Mouse (Mus musculus) midbrain, embryonic 13.5 days (tissue): ENCODE measurements around the gene Akap12. TPM values are rescaled to one million over a fixed set of nuclear protein-coding genes. Genes with fewer than 3 reads are reported as not detected.

Source experiments
- ATAC-seq: fragments of 200-750 bp; cut with Nextera tagmentation; 2 replicates; pipeline ENCODE4 v1.8.0; 2017; ENCODE audit warnings: mild to moderate bottlenecking, moderate TSS enrichment, moderate library complexity
- H3K27ac ChIP-seq: fragments of 300-500 bp; sonication (generic); 2 replicates; pipeline ENCODE4 v1.5.1; 2015; ENCODE audit warnings: inconsistent platforms, mild to moderate bottlenecking, moderate library complexity
- H3K27me3 ChIP-seq: fragments of 300-500 bp; sonication (generic); 2 replicates; pipeline ENCODE4 v1.6.1; 2015; ENCODE audit warnings: mild to moderate bottlenecking, inconsistent platforms
- H3K36me3 ChIP-seq: fragments of 300-500 bp; sonication (generic); 2 replicates; pipeline ENCODE4 v1.6.1; 2015; ENCODE audit warnings: mild to moderate bottlenecking, inconsistent platforms
- H3K4me1 ChIP-seq: fragments of 300-500 bp; sonication (generic); replicated peaks from 2 replicates; pipeline ENCODE4 v1.6.1; 2015; ENCODE audit warnings: inconsistent platforms
- H3K4me2 ChIP-seq: fragments of 300-500 bp; sonication (generic); replicated peaks from 2 replicates; pipeline ENCODE4 v1.6.1; 2015; ENCODE audit warnings: moderate library complexity, mild to moderate bottlenecking, inconsistent platforms
- H3K4me3 ChIP-seq: fragments of 300-500 bp; sonication (generic); replicated peaks from 2 replicates; pipeline ENCODE4 v1.5.1; 2015; ENCODE audit warnings: mild to moderate bottlenecking, inconsistent platforms
- H3K9ac ChIP-seq: fragments of 300-500 bp; sonication (generic); replicated peaks from 2 replicates; pipeline ENCODE4 v1.6.1; 2015; ENCODE audit warnings: mild to moderate bottlenecking, inconsistent platforms
- H3K9me3 ChIP-seq: fragments of 300-500 bp; sonication (generic); 2 replicates; pipeline ENCODE4 v1.6.1; 2016; ENCODE audit warnings: mild to moderate bottlenecking, inconsistent platforms
- WGBS: fragments of 180-500 bp; shearing (Covaris S2); methylation state at CpG from one replicate; pipeline ENCODE4 v1.1.7; 2015; 5-methylcytosine and 5-hydroxymethylcytosine counted together
- polyA plus RNA-seq: library from polyadenylated mRNA; unstranded; fragments of >200 nt; fragmentation: Nextera tagmentation; extraction: Ambion mirVana; gene quantifications from 2 replicates; pipeline ENCODE4 v1.2.1, GENCODE M21; 2015

Akap12 gene
- polyA plus RNA-seq, 1 experiment from 2014 or later: 30.0 TPM

DNA sequence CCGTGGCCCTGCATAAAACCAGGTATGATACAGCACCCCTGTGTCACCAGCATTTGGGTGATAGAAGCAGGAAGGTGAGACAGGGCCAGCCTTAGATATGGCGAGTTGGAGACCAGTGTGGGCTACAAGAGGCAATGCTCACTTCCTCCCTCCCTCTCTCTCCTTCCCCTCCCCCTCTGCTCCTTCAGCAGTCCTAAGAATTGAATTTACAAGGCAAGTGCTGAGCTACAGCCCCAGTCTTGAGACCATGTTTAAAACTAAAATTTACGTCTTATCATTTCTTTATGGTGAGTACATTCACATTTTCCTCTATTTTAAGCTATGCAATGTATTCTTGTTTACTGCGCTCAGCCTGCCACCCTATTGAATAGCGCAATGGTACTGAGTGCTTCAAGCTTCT lies 5.3 kb upstream of the Akap12 start:
- Histone ChIP-seq H3K36me3 (no peaks in the 10 kb centered on the region), H3K9ac (no peak overlapping the region), H3K4me3 (no peak overlapping the region), H3K9me3 (no peaks in the 10 kb centered on the region), H3K27ac (no peak overlapping the region), H3K4me2 (no peak overlapping the region), H3K27me3 (no peaks in the 10 kb centered on the region), H3K4me1 (peaks cover 8% of the 10 kb centered on the region)
- 69% methylated on average over 5 of the region's 5 CpGs for WGBS
- no peak for ATAC-seq

GRCm38 (mm10) chr10:4261359-4261952 lies 4.7 kb upstream of the Akap12 start:
- WGBS: 76% methylated on average over 9 of the region's 9 CpGs
- H3K36me3 ChIP-seq: no peaks in the 10 kb centered on the region
- H3K9ac ChIP-seq: no peak overlapping the region
- no peak overlapping the region for H3K4me2 ChIP-seq
- no peak overlapping the region for H3K4me3 ChIP-seq
- no peak for ATAC-seq
- no peak overlapping the region for H3K27ac ChIP-seq
- H3K27me3 ChIP-seq: no peaks in the 10 kb centered on the region
- peaks cover 10% of the 10 kb centered on the region for H3K4me1 ChIP-seq
- H3K9me3 ChIP-seq: no peaks in the 10 kb centered on the region

DNA sequence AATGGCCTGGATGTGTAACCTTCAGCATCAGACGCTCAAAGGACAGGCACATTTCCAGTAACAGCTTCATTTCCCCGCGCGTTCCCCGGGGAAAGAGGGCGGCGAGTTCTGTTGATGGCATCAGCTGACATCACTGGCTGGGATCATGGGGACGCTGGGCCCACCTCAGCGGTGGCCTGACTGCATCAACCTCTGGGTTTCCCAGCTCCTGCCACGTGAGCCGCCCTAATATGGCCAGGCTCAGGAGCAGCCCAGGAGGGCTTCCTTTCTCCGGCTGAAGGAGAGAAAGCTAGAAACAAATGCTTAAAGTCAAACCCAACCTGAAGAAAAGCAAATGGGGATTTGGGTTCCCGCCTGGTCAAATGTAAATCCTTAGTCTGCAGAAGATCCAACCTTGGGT lies 539 bp upstream of the Akap12 start:
- Histone ChIP-seq H3K9ac (peak overlapping the region; percentile 79), H3K4me1 (peaks cover 18% of the 10 kb centered on the region), H3K27me3 (no peaks in the 10 kb centered on the region), H3K36me3 (no peaks in the 10 kb centered on the region), H3K9me3 (no peaks in the 10 kb centered on the region), H3K4me3 (peak overlapping the region; percentile 76), H3K4me2 (peak overlapping the region; percentile 88), H3K27ac (peak overlapping the region; percentile 70)
- WGBS: 2% methylated on average over 13 of the region's 13 CpGs
- peak; percentile 84 for ATAC-seq

DNA sequence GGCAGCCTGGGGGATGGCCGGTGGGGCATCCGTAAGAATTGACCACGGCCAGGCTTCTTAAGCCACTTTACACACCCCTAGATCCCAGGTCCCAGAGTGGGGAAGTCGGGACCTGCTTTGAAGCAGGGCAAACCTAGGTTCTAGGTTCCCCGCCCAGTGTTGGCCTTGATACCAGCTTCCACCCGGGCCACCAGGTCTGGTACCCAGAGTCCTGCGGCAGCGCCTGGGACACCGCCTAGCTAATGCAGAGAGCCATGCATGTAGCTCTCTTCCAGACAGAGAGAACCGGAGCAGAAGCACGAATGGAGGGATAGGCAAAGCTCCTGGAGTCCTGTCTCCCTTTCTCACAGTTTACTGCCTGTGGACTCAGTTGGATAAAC lies 741 bp downstream of the Akap12 start:
- Histone ChIP-seq H3K4me1 (peaks cover 18% of the 10 kb centered on the region), H3K27ac (peak overlapping the region; percentile 70), H3K27me3 (no peaks in the 10 kb centered on the region), H3K36me3 (no peaks in the 10 kb centered on the region), H3K9me3 (no peaks in the 10 kb centered on the region), H3K9ac (peak overlapping the region; percentile 79), H3K4me2 (peak overlapping the region; percentile 88), H3K4me3 (peak overlapping the region; percentile 76)
- ATAC-seq: peak; percentile 66
- WGBS: 2% methylated on average over 11 of the region's 11 CpGs

GRCm38 (mm10) chr10:4267481-4267880 lies 1.3 kb downstream of the Akap12 start:
- Histone ChIP-seq H3K9ac (no peak overlapping the region), H3K27me3 (no peaks in the 10 kb centered on the region), H3K4me3 (peak overlapping the region; percentile 76), H3K27ac (no peak overlapping the region), H3K4me2 (peak overlapping the region; percentile 88), H3K4me1 (peaks cover 18% of the 10 kb centered on the region), H3K36me3 (no peaks in the 10 kb centered on the region), H3K9me3 (no peaks in the 10 kb centered on the region)
- ATAC-seq: no peak
- WGBS: 87% methylated on average over 7 of the region's 7 CpGs

GRCm38 (mm10) chr10:4268140-4268539 lies 2.0 kb downstream of the Akap12 start:
- no peaks in the 10 kb centered on the region for H3K36me3 ChIP-seq
- H3K27ac ChIP-seq: no peak overlapping the region
- no peak for ATAC-seq
- 98% methylated on average over 7 of the region's 7 CpGs for WGBS
- H3K4me3 ChIP-seq: no peak overlapping the region
- H3K9me3 ChIP-seq: no peaks in the 10 kb centered on the region
- H3K4me2 ChIP-seq: peak overlapping the region; percentile 88
- H3K4me1 ChIP-seq: peaks cover 18% of the 10 kb centered on the region
- H3K27me3 ChIP-seq: no peaks in the 10 kb centered on the region
- no peak overlapping the region for H3K9ac ChIP-seq

- Histone ChIP-seq H3K4me1 (no peaks in the 10 kb centered on the region), H3K27ac (no peak overlapping the region), H3K27me3 (no peaks in the 10 kb centered on the region), H3K9me3 (no peaks in the 10 kb centered on the region), H3K4me2 (no peak overlapping the region), H3K4me3 (no peak overlapping the region), H3K9ac (no peak overlapping the region), H3K36me3 (no peaks in the 10 kb centered on the region)
- WGBS: 94% methylated on average over 10 of the region's 10 CpGs
- ATAC-seq: no peak
These were observed 9.4 kb downstream of the Akap12 start for GRCm38 (mm10) chr10:4275572-4275971.

DNA sequence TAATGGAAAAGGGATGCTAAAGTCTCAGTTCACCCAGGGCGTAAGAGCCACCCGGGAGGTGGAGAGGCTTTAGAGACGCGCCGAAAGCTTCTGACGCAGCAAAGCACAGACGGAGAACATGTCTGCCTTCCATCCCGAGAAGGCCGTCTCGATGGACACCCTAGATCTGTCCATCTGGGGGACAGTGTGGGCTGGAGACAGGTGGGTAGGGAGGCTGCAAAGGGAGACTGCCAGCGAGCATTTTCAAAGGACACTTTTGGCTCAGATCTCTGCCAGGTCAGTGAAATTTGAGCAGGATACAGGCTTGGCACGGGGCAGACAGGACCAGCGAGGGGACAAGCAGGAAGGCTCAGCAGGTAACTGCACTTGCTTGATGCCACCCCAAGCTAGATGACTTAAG lies 9.9 kb downstream of the Akap12 start:
- Histone ChIP-seq H3K4me1 (no peaks in the 10 kb centered on the region), H3K27me3 (no peaks in the 10 kb centered on the region), H3K9me3 (no peaks in the 10 kb centered on the region), H3K4me3 (no peak overlapping the region), H3K27ac (no peak overlapping the region), H3K9ac (no peak overlapping the region), H3K4me2 (no peak overlapping the region), H3K36me3 (no peaks in the 10 kb centered on the region)
- no peak for ATAC-seq
- 91% methylated on average over 13 of the region's 13 CpGs for WGBS

DNA sequence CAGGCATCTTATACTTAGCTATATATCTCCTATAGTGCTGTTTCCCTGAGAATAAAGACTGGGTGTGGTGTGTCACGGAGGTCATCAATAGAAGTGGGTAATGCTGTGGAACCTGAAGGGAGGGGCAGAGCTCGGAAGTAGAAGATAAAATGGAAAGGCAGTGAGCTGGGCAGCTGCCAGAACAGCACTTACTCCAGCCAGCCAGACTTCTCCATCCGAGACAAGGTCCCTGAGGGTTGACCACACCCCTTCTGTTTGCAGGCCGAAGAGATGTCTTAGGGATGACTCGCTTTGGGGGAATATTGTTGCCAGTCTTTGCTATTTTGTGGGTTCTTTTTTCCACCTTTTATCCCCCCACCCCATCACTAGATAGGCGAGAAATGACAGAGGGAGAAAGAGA lies 11.9 kb downstream of the Akap12 start:
- Histone ChIP-seq H3K27me3 (no peaks in the 10 kb centered on the region), H3K9ac (no peak overlapping the region)

GRCm38 (mm10) chr10:4282395-4282794 lies 16.2 kb downstream of the Akap12 start:
- 62% methylated on average over 4 of the region's 4 CpGs for WGBS
- no peak overlapping the region for H3K4me2 ChIP-seq
- H3K4me1 ChIP-seq: no peaks in the 10 kb centered on the region
- no peaks in the 10 kb centered on the region for H3K27me3 ChIP-seq
- no peaks in the 10 kb centered on the region for H3K36me3 ChIP-seq
- no peak overlapping the region for H3K27ac ChIP-seq
- no peaks in the 10 kb centered on the region for H3K9me3 ChIP-seq
- no peak overlapping the region for H3K4me3 ChIP-seq
- no peak for ATAC-seq
- no peak overlapping the region for H3K9ac ChIP-seq

More for the DNA sequence above, 11.9 kb downstream of the Akap12 start:
- 72% methylated on average over 6 of the region's 6 CpGs for WGBS
- no peak overlapping the region for H3K4me3 ChIP-seq
- H3K36me3 ChIP-seq: no peaks in the 10 kb centered on the region
- H3K4me2 ChIP-seq: no peak overlapping the region
- no peak for ATAC-seq
- H3K4me1 ChIP-seq: no peaks in the 10 kb centered on the region
- H3K9me3 ChIP-seq: no peaks in the 10 kb centered on the region
- H3K27ac ChIP-seq: no peak overlapping the region

DNA sequence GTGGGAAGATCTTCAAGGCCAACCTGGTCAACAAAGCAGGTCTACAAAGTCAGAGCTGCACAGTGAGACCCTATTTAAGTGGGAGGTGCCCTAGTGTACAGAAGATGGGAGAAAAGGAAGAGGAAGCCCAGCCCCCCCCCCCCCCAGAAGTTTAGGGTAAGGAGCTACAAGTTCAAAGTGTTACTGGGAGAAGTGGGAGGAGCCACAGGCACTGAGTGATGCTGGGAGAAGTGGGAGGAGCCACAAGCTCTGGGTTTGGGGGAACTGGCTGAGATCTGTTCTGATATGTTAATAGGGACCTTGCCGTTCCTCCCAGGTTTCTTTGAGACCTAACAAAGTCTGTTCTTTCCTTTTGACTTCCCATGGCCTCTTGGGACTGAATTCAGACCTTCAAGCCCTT lies 18.6 kb downstream of the Akap12 start:
- H3K4me1 ChIP-seq: no peaks in the 10 kb centered on the region
- H3K4me2 ChIP-seq: no peak overlapping the region
- H3K36me3 ChIP-seq: no peaks in the 10 kb centered on the region
- H3K4me3 ChIP-seq: no peak overlapping the region
- 82% methylated on average over 1 of the region's 1 CpGs for WGBS
- no peaks in the 10 kb centered on the region for H3K9me3 ChIP-seq
- no peak overlapping the region for H3K9ac ChIP-seq
- no peak for ATAC-seq
- no peak overlapping the region for H3K27ac ChIP-seq
- no peaks in the 10 kb centered on the region for H3K27me3 ChIP-seq

DNA sequence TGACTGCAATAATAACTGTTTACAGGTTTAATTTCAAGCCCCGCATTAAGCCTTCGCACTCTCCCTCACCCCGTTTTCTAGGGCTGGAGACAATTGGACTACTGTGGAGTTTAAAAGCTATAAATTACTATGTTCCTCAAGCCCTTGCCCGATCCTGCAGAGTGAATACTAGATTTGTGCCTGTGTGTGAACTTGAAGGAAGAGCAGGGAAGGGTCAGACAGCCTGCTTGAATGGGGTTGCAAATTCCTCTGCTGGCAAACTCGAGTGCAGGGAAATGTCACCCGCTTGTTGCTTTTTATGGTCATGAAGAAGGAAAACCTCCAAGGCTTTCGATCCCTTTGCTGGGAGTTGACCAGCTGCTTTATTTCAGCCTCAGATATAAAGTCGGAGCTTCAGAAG lies 19.6 kb downstream of the Akap12 start:
- 82% methylated on average over 8 of the region's 8 CpGs for WGBS
- Histone ChIP-seq H3K9me3 (no peaks in the 10 kb centered on the region), H3K27ac (no peak overlapping the region), H3K4me3 (no peak overlapping the region), H3K9ac (no peak overlapping the region), H3K36me3 (no peaks in the 10 kb centered on the region), H3K4me1 (0 out of 2 replicates have a peak, but pooled peaks cover 4% of the 10 kb centered on the region), H3K27me3 (no peaks in the 10 kb centered on the region), H3K4me2 (no peak overlapping the region)
- ATAC-seq: no peak

GRCm38 (mm10) chr10:4289171-4289570 lies 23.0 kb downstream of the Akap12 start:
- no peak for ATAC-seq

More at GRCm38 (mm10) chr10:4289171-4289570, 23.0 kb downstream of the Akap12 start:
- 58% methylated on average over 5 of the region's 5 CpGs for WGBS
- Histone ChIP-seq H3K9me3 (no peaks in the 10 kb centered on the region), H3K4me2 (no peak overlapping the region), H3K27me3 (no peaks in the 10 kb centered on the region), H3K27ac (no peak overlapping the region), H3K36me3 (no peaks in the 10 kb centered on the region), H3K4me3 (no peak overlapping the region), H3K9ac (no peak overlapping the region), H3K4me1 (0 out of 2 replicates have a peak, but pooled peaks cover 4% of the 10 kb centered on the region)
